ENCODE assay signal across 15 mouse cellular contexts in the genomic region with DNA sequence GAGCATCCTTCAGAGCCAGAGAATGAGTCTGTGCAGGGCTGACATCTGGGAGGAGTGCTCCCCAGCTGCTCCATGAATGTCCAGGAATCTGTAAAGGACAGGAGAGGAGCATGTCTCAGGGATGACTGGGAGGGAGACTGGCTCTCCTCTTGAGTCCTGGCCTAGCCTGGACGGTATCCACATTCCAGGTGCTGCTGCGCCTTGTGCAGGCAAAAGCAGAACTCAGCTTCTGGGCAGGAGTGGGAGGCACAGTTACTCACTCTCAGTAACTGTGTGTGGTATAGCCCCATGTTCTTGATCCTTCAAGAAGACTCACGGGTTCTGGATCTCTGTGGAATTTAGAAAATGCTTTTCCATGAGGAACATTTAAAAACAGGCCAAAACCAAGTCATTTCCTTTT. TPM values are rescaled to one million over a fixed set of nuclear protein-coding genes. Genes with fewer than 3 reads are reported as not detected.
DNase-seq lines count a peak whose midpoint lies in the region; ATAC-seq lines count a peak whose summit lies in the region.
"Had no signal": no experiment of that assay in that cellular context is flagged by ENCODE, and none has a peak within 500 bp of the region (broad histone marks: within the 10 kb centered on the region; RNA-seq: fewer than 3 reads in every experiment).

No protein-coding gene starts in this region.

- 0 out of 2 replicates have a peak, but pooled peaks cover 6% of the 10 kb centered on the region for H3K4me1 ChIP-seq in hindbrain, embryonic 15.5 days (replicated peaks)
- H3K4me1 ChIP-seq in hindbrain, embryonic 13.5 days (replicated peaks) = peaks cover 3% of the 10 kb centered on the region
- peaks cover 57% of the 10 kb centered on the region for H3K4me1 ChIP-seq in megakaryocyte, embryonic 14.5 days
- peaks cover 12% of the 10 kb centered on the region; the same call in 1 of the 2 replicates for H3K4me1 ChIP-seq in intestine, embryonic 15.5 days (replicated peaks)
- H3K4me1 ChIP-seq in stomach, embryonic 15.5 days = peaks cover 19% of the 10 kb centered on the region; the same call in 1 of the 2 replicates

- H3K4me3 ChIP-seq in hindbrain, embryonic 15.5 days = no peak overlapping the region
- no peak overlapping the region for H3K4me3 ChIP-seq in hindbrain, embryonic 13.5 days
- peak overlapping the region; percentile 12 for H3K4me3 ChIP-seq in megakaryocyte, embryonic 14.5 days (replicated peaks)
- no peak overlapping the region for H3K4me3 ChIP-seq in intestine, embryonic 15.5 days (replicated peaks)
- no peak overlapping the region for H3K4me3 ChIP-seq in stomach, embryonic 15.5 days (replicated peaks)
- H3K4me3 ChIP-seq: heart, embryonic 15.5 days; layer of hippocampus, adult 2 months; liver, embryonic 12.5 days; midbrain, embryonic 13.5 days had no signal

- no peak overlapping the region for H3K27ac ChIP-seq in hindbrain, embryonic 15.5 days (replicated peaks)
- H3K27ac ChIP-seq in hindbrain, embryonic 13.5 days = no peak overlapping the region
- H3K27ac ChIP-seq in intestine, embryonic 15.5 days = no peak overlapping the region
- peak overlapping the region; percentile 48; the same call in 1 of the 2 replicates for H3K27ac ChIP-seq in stomach, embryonic 15.5 days
- H3K27ac ChIP-seq: hindbrain, embryonic 14.5 days; midbrain, embryonic 13.5 days had no signal

- no peak for DNase-seq in thymus, postnatal 0 days (ENCODE audit: low spot score)
- DNase-seq in natural killer cell, adult 2 months (ENCODE audit: low spot score in 2 of 2) = no peak
- DNase-seq: thymus, postnatal 14 days had no signal

- H3K36me3 ChIP-seq in hindbrain, embryonic 15.5 days = peaks cover 21% of the 10 kb centered on the region
- peaks cover 34% of the 10 kb centered on the region for H3K36me3 ChIP-seq in hindbrain, embryonic 13.5 days
- peaks cover 57% of the 10 kb centered on the region for H3K36me3 ChIP-seq in megakaryocyte, embryonic 14.5 days (replicated peaks; ENCODE audit: low read length)
- peaks cover 15% of the 10 kb centered on the region for H3K36me3 ChIP-seq in intestine, embryonic 15.5 days
- H3K36me3 ChIP-seq in stomach, embryonic 15.5 days = peaks cover 17% of the 10 kb centered on the region

- H3K9me3 ChIP-seq in hindbrain, embryonic 15.5 days = no peaks in the 10 kb centered on the region
- no peaks in the 10 kb centered on the region for H3K9me3 ChIP-seq in hindbrain, embryonic 13.5 days
- no peaks in the 10 kb centered on the region for H3K9me3 ChIP-seq in megakaryocyte, embryonic 14.5 days
- H3K9me3 ChIP-seq in intestine, embryonic 15.5 days = no peaks in the 10 kb centered on the region
- no peaks in the 10 kb centered on the region for H3K9me3 ChIP-seq in stomach, embryonic 15.5 days
- H3K9me3 ChIP-seq: heart, embryonic 15.5 days; liver, embryonic 12.5 days; midbrain, embryonic 13.5 days had no signal

- WGBS in hindbrain, embryonic 15.5 days = 95% methylated on average over 3 of the region's 3 CpGs
- WGBS in hindbrain, embryonic 13.5 days = 97% methylated on average over 3 of the region's 3 CpGs
- 76% methylated on average over 3 of the region's 3 CpGs for WGBS in intestine, embryonic 15.5 days
- WGBS in stomach, embryonic 15.5 days = 68% methylated on average over 3 of the region's 3 CpGs

- no peak overlapping the region for H3K9ac ChIP-seq in hindbrain, embryonic 15.5 days
- H3K9ac ChIP-seq in hindbrain, embryonic 13.5 days = no peak overlapping the region
- no peak overlapping the region for H3K9ac ChIP-seq in intestine, embryonic 15.5 days
- no peak overlapping the region for H3K9ac ChIP-seq in stomach, embryonic 15.5 days
- H3K9ac ChIP-seq: heart, embryonic 15.5 days; hindbrain, embryonic 14.5 days; liver, embryonic 12.5 days; midbrain, embryonic 13.5 days had no signal

- ATAC-seq in hindbrain, embryonic 15.5 days (ENCODE audit: low FRiP score, low read depth) = 0 out of 2 replicates have a peak, but pooled peaks have one; percentile 30
- ATAC-seq in hindbrain, embryonic 13.5 days (ENCODE audit: low FRiP score) = no peak
- ATAC-seq in megakaryocyte, adult 5-6 weeks (ENCODE audit: poor library complexity, severe bottlenecking) = no peak
- 0 out of 2 replicates have a peak, but pooled peaks have one; percentile 20 for ATAC-seq in intestine, embryonic 15.5 days
- ATAC-seq in stomach, embryonic 15.5 days (ENCODE audit: insufficient read depth, low FRiP score, low read depth) = no peak
- ATAC-seq: CD4-positive, CD25-positive, alpha-beta regulatory T cell, adult 4 months; liver, embryonic 12.5 days; midbrain, embryonic 13.5 days had no signal

- H3K4me2 ChIP-seq in hindbrain, embryonic 15.5 days = no peak overlapping the region
- no peak overlapping the region for H3K4me2 ChIP-seq in hindbrain, embryonic 13.5 days
- H3K4me2 ChIP-seq in intestine, embryonic 15.5 days (replicated peaks) = no peak overlapping the region
- no peak overlapping the region for H3K4me2 ChIP-seq in stomach, embryonic 15.5 days
- H3K4me2 ChIP-seq: hindbrain, embryonic 14.5 days; liver, embryonic 12.5 days; midbrain, embryonic 13.5 days had no signal

- no peaks in the 10 kb centered on the region for H3K27me3 ChIP-seq in hindbrain, embryonic 15.5 days
- H3K27me3 ChIP-seq in hindbrain, embryonic 13.5 days = no peaks in the 10 kb centered on the region
- no peaks in the 10 kb centered on the region for H3K27me3 ChIP-seq in megakaryocyte, embryonic 14.5 days (replicated peaks)
- H3K27me3 ChIP-seq in intestine, embryonic 15.5 days (replicated peaks) = no peaks in the 10 kb centered on the region
- H3K27me3 ChIP-seq in stomach, embryonic 15.5 days (replicated peaks) = no peaks in the 10 kb centered on the region
- H3K27me3 ChIP-seq: heart, embryonic 15.5 days; liver, embryonic 12.5 days; midbrain, embryonic 13.5 days had no signal

RNA-seq across cellular contexts. Expression of a gene that starts 11.7 kb away (rescaled TPM):
- polyA plus RNA-seq in hindbrain, embryonic 15.5 days (2015; fragmentation: Nextera tagmentation; extraction: Ambion mirVana) = 29.3 and 33.6 TPM in 2 replicates
- polyA plus RNA-seq in hindbrain, embryonic 13.5 days (2015; fragmentation: Nextera tagmentation; extraction: Ambion mirVana) = 23.7 and 24.9 TPM in 2 replicates
- 30.7 and 36.1 TPM in 2 replicates for polyA plus RNA-seq in megakaryocyte, embryonic 14.5 days (2012; ENCODE audit: insufficient read depth, low replicate concordance)
- total RNA-seq in megakaryocyte, adult 5-6 weeks (2015) = 36.1 and 37.6 TPM in 2 replicates
- 24.3 and 25.5 TPM in 2 replicates for total RNA-seq in megakaryocyte, adult 5-6 weeks (2017)
- 22.4 and 23.1 TPM in 2 replicates for polyA plus RNA-seq in intestine, embryonic 15.5 days (2015; fragmentation: Nextera tagmentation; extraction: Ambion mirVana)
- 16.4 and 20.1 TPM in 2 replicates for polyA plus RNA-seq in stomach, embryonic 15.5 days (2015; fragmentation: Nextera tagmentation; extraction: Ambion mirVana)
- 15.9 and 16.9 TPM in 2 replicates for polyA plus RNA-seq in thymus, postnatal 0 days (2015; fragmentation: Nextera tagmentation; extraction: Ambion mirVana)

Comparison
In these comparisons a context has a peak if more than half of its experiments do, and no peak if none do; other contexts are left out.
1. ATAC-seq: peak in hindbrain, embryonic 15.5 days (single experiment) and intestine, embryonic 15.5 days (single experiment); none in hindbrain, embryonic 13.5 days (single experiment), megakaryocyte, adult 5-6 weeks (single experiment) and stomach, embryonic 15.5 days (single experiment).